Mouse (Mus musculus) heart, adult 2 months (tissue): ENCODE measurements around the gene Olfr516. TPM values are rescaled to one million over a fixed set of nuclear protein-coding genes. Genes with fewer than 3 reads are reported as not detected.

ENCODE experiments used
- DNase-seq, 2 experiments: peaks; one replicate each; pipeline ENCODE4 v3.0.0; 2021
- H3K27ac ChIP-seq: fragments of 200-600 bp; 2 replicates; pipeline ENCODE4 v1.8.1; 2022
- H3K27me3 ChIP-seq: fragments of 200-500 bp; 2 replicates; pipeline ENCODE4 v1.6.1; 2012; ENCODE audit warnings: mild to moderate bottlenecking, low read length, inconsistent platforms, mixed read lengths; ENCODE audit not compliant: control insufficient read depth, insufficient read depth
- H3K36me3 ChIP-seq: fragments of 200-500 bp; 2 replicates; pipeline ENCODE4 v1.6.1; 2012; ENCODE audit warnings: low read length, inconsistent platforms; ENCODE audit not compliant: control insufficient read depth, insufficient read depth
- H3K4me1 ChIP-seq: fragments of 200-500 bp; 2 replicates; pipeline ENCODE4 v1.6.1; 2011; ENCODE audit warnings: low read length; ENCODE audit not compliant: control insufficient read depth, insufficient read depth
- H3K4me3 ChIP-seq: fragments of 200-600 bp; 2 replicates; pipeline ENCODE4 v1.8.1; 2022
- H3K79me2 ChIP-seq: fragments of 200-500 bp; replicated peaks from 2 replicates; pipeline ENCODE4 v1.6.1; 2012; ENCODE audit warnings: mild to moderate bottlenecking, inconsistent platforms, low read length, moderate library complexity, mixed read lengths; ENCODE audit not compliant: control insufficient read depth, insufficient read depth
- H3K9ac ChIP-seq: fragments of 200-500 bp; 2 replicates; pipeline ENCODE4 v1.6.1; 2012; ENCODE audit warnings: low read depth, mild to moderate bottlenecking, control low read depth, inconsistent platforms, low read length, mixed read lengths
- CTCF ChIP-seq: fragments of 200-600 bp; IDR thresholded peaks from 2 replicates; pipeline ENCODE4 v1.8.1; 2022; ENCODE audit warnings: antibody characterized with exemption, mild to moderate bottlenecking, moderate library complexity
- EP300 ChIP-seq: fragments of 200-500 bp; IDR thresholded peaks from 2 replicates; pipeline ENCODE4 v1.6.1; 2011; ENCODE audit warnings: low read depth, low read length, control low read depth; ENCODE audit not compliant: insufficient read depth
- POLR2A ChIP-seq: fragments of 200-500 bp; IDR thresholded peaks from 2 replicates; pipeline ENCODE4 v1.6.1; 2011; ENCODE audit warnings: mild to moderate bottlenecking, low read depth, low read length, control low read depth; ENCODE audit not compliant: insufficient read depth
- WGBS: fragments of 180-500 bp; shearing (Covaris S2); methylation state at CpG from one replicate; pipeline ENCODE4 v1.1.7; 2018; 5-methylcytosine and 5-hydroxymethylcytosine counted together
- intact Hi-C: fragments of 180-260 bp; cut with DNase I; formaldehyde crosslinking; loops from one replicate; pipeline ENCODE4 v1.15.1; 2025
- polyA plus RNA-seq: library from polyadenylated mRNA; depleted of rRNA; stranded (reverse); fragments of >200 nt; gene quantifications from 2 replicates; pipeline ENCODE4 v1.2.3, GENCODE M21; 2012; rRNA removed
- total RNA-seq, 2 experiments: library from RNA; stranded (reverse); gene quantifications; 2 replicates each; pipeline ENCODE4 v1.2.3; 2021

Olfr516 gene
- total and polyA plus RNA-seq, 3 experiments, result not detected

DNA sequence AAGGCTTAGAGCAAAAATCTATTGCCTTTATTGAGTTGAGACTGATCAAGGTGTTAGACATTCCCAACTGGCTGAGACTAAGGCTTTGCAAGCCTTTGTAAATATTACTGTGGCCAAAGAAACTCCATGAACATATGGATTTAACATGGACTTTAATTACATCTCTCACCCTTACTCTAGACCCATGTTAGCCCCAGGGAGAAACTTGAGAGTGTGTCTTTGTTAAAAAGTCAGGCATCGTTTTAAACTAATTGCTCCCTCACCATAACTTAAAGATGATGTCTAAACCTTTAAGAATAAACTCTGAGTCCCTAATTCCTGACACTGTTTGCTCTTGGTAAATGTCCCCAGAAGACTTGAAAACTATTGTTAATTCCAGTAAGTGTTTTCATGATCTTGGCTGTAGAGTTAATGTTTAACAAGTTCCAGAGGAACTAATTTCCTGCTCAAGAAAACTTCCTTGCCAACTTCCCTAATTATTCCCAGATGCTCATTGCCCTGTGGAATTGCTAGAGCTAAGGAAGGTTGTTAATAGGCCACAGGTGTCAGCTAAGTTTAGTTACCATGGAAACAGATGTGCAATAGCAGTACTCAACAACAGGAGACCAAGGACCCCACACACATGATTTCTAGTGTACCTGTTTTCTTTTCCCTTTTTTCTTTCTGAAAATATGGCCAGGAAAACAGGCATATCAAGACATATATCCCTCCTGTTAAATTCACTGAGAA, 53.0 kb downstream of the Olfr516 start:
- no peaks in the 10 kb centered on the region for H3K79me2 ChIP-seq
- H3K9ac ChIP-seq, result no peak overlapping the region
- 54% methylated on average over 1 of the region's 1 CpGs for WGBS
- no peak for DNase-seq
- H3K27me3 ChIP-seq, result no peaks in the 10 kb centered on the region
- no peak overlapping the region for H3K27ac ChIP-seq
- intact Hi-C loops, result no loop called here
- H3K36me3 ChIP-seq, result no peaks in the 10 kb centered on the region
- H3K4me3 ChIP-seq, result no peak overlapping the region
- TF ChIP-seq CTCF (no peak), EP300 (no peak), POLR2A (no peak)
- H3K4me1 ChIP-seq, result no peaks in the 10 kb centered on the region

Other genes starting within 250 kb of the Olfr516 start
- gene Olfr506, start 239.7 kb downstream of the Olfr516 start, total RNA-seq, result not detected
- gene Olfr506, start 239.7 kb downstream of the Olfr516 start, polyA plus RNA-seq, result not detected in 2 replicates
- gene Olfr507, start 228.7 kb downstream of the Olfr516 start, total RNA-seq, result not detected
- gene Olfr507, start 228.7 kb downstream of the Olfr516 start, polyA plus RNA-seq, result not detected in 2 replicates
- not detected for gene Olfr508, start 220.5 kb downstream of the Olfr516 start, total RNA-seq
- not detected in 2 replicates for gene Olfr508, start 220.5 kb downstream of the Olfr516 start, polyA plus RNA-seq
- not detected for gene Olfr509, start 198.6 kb downstream of the Olfr516 start, total RNA-seq
- gene Olfr509, start 198.6 kb downstream of the Olfr516 start, polyA plus RNA-seq, result not detected in 2 replicates
- gene Olfr510, start 184.1 kb downstream of the Olfr516 start, total RNA-seq, result not detected
- gene Olfr510, start 184.1 kb downstream of the Olfr516 start, polyA plus RNA-seq, result not detected in 2 replicates
- gene Olfr512, start 137.2 kb downstream of the Olfr516 start, total RNA-seq, result not detected
- gene Olfr512, start 137.2 kb downstream of the Olfr516 start, polyA plus RNA-seq, result not detected in 2 replicates
- gene Olfr513, start 99.6 kb downstream of the Olfr516 start, total RNA-seq, result not detected
- not detected in 2 replicates for gene Olfr513, start 99.6 kb downstream of the Olfr516 start, polyA plus RNA-seq
- not detected for gene Olfr514, start 24.5 kb downstream of the Olfr516 start, total RNA-seq
- gene Olfr514, start 24.5 kb downstream of the Olfr516 start, polyA plus RNA-seq, result not detected in 2 replicates
- not detected for gene Olfr517, start 21.9 kb upstream of the Olfr516 start, total RNA-seq
- gene Olfr517, start 21.9 kb upstream of the Olfr516 start, polyA plus RNA-seq, result not detected in 2 replicates
- gene Olfr518, start 34.5 kb upstream of the Olfr516 start, total RNA-seq, result not detected
- not detected in 2 replicates for gene Olfr518, start 34.5 kb upstream of the Olfr516 start, polyA plus RNA-seq
- gene Olfr519, start 43.9 kb upstream of the Olfr516 start, total RNA-seq, result not detected
- not detected in 2 replicates for gene Olfr519, start 43.9 kb upstream of the Olfr516 start, polyA plus RNA-seq
- 10 to 100 TPM; 17.4 to 21.0 TPM for gene Nlrp10, start 79.6 kb upstream of the Olfr516 start, total RNA-seq
- gene Nlrp10, start 79.6 kb upstream of the Olfr516 start, polyA plus RNA-seq, result 8.1 and 14.4 TPM in 2 replicates
- gene Eif3f, start 83.9 kb upstream of the Olfr516 start, total RNA-seq, result 10 to 100 TPM; 78.6 to 97.2 TPM
- gene Eif3f, start 83.9 kb upstream of the Olfr516 start, polyA plus RNA-seq, result 72.1 and 72.8 TPM in 2 replicates
- gene Tub, start 99.8 kb upstream of the Olfr516 start, total RNA-seq, result under 1 TPM; 0.26 to 0.52 TPM
- 0.45 and 1.2 TPM in 2 replicates for gene Tub, start 99.8 kb upstream of the Olfr516 start, polyA plus RNA-seq
- 1 to 10 TPM; 1.1 to 1.9 TPM for gene Ric3, start 232.8 kb upstream of the Olfr516 start, total RNA-seq
- 0.57 and 0.79 TPM in 2 replicates for gene Ric3, start 232.8 kb upstream of the Olfr516 start, polyA plus RNA-seq